Mouse (Mus musculus): ENCODE data around the gene Olfr263.

Gene Olfr263

DNA sequence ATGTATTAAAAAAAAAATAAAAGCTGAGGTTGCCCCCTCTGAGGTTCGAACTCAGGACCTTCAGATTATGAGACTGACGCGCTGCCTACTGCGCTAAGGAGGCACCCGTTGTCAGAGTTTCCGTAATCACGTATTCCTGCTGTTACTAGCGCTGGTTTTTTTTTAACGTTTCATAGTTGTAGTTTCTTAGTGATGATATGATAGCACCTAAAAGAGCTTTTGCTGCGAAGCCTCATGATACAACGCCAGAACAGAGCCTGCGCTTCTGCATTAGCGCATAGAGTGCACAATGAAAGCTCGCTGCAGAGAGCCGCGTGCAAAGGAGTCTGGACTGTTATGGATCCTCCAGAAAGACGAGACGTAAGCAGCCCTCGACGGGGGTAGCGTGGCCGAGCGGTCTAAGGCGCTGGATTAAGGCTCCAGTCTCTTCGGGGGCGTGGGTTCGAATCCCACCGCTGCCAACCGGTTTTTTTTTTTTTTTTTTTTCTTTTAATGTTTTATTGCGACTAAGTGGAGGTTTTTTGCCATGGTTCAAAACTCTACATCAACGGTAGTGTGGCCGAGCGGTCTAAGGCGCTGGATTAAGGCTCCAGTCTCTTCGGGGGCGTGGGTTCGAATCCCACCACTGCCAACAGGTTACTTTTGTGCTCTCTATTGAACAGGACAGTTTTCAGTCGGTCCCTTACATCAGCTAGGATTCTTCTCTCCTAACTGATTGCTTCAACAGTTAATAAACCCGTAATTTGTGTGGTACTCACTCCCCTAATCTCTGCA is 40.4 kb downstream of the Olfr263 start:
- in situ Hi-C loops (cut with MseI, MboI) = loop anchor here in 1 of 2 experiments (10.0 kb wide), 1 partner anchor 105 kb away; no protein-coding TSS in a partner anchor

DNA sequence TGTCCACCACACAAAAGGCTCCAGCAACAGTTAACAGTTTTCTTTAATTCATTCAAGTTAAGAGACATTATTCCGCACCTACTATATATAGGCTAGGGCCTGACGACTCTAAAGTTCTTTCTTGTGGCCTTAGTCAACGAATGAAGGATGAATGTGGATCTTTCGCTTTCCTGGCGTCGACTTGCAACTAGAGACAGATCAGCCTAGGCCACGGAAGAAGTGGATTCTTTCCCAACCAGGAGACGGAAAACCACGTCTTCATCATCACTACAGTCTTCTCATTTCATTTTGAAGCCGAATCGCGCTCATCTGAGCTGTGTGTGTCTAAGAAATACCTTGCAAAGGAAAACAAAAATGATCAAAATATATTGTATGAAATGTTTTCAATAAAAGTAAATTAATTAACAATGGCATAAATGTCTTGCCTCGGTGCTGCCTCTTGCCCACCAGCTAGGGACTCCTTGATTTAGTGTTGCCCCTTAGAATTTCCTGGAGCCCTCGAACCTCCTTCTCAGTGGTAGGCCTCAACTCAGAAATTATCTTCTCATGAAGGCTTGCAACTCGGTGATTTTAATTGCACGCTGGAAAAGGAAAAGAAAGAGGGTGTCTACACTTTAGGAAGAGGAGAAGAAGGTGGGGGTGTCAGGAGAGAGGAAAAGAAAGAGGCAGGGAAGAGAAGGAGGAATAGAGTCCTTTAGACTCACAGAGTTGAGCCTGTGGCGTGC is 41.2 kb downstream of the Olfr263 start:
- in situ Hi-C loops (cut with MseI, MboI) = loop anchor here in 1 of 2 experiments (10.0 kb wide), 1 partner anchor 104 kb away; no protein-coding TSS in a partner anchor

DNA sequence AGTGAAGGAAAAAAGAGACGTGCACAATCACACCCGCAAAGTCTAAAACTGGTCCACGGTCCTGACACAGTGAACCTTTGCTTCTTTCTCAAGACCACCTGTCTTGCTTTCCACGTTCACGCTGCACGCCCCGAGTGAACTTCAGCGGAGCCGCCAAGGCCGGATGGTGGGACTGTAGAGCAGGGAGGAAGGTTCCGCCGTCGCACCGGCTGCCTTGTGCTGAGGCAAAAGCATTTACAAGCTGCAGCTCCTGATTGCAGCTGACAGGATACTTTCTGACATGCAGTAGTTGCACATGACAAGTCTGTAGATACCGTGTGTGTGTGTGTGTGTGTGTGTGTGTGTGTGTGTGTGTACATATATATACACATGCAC is 41.7 kb downstream of the Olfr263 start:
- in situ Hi-C loops (cut with MseI, MboI) = loop anchor here in 1 of 2 experiments (10.0 kb wide), 1 partner anchor 104 kb away; no protein-coding TSS in a partner anchor

DNA sequence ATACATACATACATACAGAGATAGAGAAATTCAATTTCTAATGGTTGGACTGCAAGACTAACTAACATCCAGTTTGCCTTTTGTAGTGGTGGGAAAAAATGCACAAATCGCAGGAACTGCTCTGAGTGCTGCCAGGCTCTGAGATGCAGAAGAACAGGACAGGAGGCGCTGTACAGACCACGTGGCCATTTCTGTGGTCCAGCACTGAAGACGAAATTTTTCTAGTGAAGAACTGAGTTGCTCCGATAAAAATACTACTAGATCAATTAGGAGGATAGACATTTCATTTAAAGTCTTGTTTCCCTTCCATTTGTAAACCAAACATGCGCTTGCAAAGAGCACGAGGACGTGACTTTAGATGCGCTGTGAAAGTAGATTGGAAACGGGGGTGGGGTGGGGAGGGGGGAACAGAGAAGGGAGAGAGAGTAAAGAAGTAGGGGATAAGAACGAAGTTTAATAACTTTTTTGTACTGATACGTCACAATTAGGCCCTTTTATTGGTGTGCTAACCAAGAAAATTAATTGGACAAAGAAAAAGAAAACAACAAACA is 42.2 kb downstream of the Olfr263 start:
- in situ Hi-C loops (cut with MseI, MboI) = loop anchor here in 1 of 2 experiments (10.0 kb wide), 1 partner anchor 103 kb away; no protein-coding TSS in a partner anchor

DNA sequence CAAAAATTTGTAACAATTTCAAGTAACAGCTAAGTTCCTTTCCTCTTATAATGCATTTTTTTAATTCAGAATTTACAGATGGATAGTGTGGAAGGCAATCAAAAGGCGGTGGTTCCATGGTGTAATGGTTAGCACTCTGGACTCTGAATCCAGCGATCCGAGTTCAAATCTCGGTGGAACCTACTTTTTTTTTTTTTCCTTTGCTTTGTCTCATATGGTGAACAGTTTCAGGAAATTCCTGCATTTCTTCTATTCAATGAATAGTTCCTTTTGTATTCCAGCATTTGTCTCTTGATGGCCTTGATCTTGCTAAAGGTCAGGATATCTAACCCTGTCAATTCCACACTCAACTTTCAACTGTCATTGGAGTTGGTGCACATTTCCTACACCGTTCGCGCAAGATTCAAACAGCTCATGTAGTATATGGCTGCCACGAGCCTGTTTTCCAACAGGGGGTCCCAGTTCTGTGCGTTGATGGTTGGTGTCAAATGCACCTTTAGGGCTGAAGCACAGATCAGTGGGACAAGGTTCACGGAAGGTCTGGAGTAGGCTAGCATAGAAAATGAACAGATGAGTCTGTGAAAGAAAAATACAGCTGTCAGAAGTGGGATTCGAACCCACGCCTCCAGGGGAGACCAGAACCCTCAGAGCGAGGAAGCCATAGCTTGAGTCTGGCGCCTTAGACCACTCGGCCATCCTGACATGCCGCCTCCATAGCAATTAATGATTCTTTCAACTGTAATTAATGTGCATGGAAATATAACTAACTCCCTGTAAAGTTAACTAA is 43.0 kb downstream of the Olfr263 start:
- in situ Hi-C loops (cut with MseI, MboI) = loop anchor here in 1 of 2 experiments (10.0 kb wide), 1 partner anchor 102 kb away; no protein-coding TSS in a partner anchor

DNA sequence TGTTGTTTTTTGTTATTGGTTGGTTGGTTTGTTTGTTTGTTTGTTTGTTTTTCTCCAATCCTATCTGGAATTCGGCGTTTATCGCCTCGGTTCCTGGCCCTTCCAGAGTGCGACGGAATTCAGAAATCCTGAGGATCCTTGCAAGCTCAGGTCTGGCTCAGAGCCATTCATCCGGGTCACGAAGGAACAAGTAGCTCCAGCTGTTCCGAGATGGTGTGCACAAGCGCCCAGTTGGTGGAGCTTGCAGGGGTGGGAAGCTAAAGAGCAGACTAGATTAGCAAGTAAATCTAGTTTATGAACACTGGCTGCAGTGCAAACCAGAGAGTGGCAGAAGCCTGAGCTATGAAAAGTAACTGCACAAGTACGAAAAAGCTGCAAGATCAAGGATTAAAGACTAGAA is 43.6 kb downstream of the Olfr263 start:
- in situ Hi-C loops (cut with MseI, MboI) = loop anchor here in 1 of 2 experiments (10.0 kb wide), 1 partner anchor 102 kb away; no protein-coding TSS in a partner anchor

DNA sequence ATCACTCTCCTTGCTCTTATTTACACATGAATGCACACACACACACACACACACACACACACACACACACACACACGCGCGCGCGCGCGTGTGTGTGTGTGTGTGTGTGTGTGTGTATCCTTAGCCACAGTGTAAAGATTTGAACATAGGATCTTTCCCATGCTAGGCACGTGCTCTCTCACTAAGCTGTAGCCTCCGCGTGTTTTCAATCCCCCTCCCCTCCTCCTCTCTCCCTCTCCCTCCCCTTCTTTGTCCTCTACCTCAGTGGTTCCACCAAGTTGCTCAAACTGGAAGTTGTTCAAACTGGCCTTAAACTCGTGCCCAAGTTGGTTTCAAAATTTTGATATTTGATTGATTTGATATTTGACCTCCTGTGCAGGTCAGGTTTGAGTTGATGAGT is 47.3 kb downstream of the Olfr263 start:
- in situ Hi-C loops (cut with MseI, MboI) = loop anchor here in 1 of 2 experiments (10.0 kb wide), 1 partner anchor 98 kb away; no protein-coding TSS in a partner anchor

DNA sequence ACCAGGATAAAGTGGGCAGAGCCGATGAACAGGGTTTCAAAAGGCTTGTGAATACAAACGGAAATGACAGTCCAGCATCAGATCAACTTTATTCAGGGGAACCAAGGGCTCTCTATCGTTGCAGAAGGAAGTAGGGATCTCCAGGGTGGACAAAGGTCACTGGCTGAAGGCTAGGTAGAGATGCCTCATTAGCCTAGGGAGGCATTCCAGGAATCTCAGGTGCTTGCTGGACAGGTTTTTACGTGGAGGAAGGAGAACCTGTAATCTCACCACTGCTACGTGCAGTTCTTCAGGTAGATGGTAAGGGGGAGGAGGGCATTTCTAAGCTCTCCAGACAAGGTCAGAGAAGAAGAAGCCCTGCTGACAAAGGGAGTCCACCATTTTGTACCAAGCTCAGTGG is 48.2 kb downstream of the Olfr263 start:
- in situ Hi-C loops (cut with MseI, MboI) = loop anchor here in 1 of 2 experiments (10.0 kb wide), 1 partner anchor 97 kb away; no protein-coding TSS in a partner anchor

DNA sequence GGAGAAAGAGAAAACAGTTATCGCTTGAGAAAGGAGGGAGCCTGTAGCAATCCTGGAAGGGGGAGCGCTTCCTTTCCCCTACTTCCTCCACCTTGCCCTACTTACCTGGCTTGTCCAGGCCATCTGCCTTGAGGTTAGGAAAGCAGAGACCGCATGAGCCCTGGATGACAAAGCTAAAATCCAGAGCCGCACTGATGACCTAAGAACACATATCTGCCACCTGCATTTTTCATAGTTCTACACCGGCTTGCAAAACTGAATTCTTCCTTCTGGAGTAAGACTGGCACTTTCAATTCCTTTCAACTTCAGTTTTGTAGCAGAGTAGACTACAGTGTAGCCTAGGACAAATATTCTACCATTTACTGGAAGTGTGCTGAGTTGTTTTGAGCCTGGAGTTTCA is 48.9 kb downstream of the Olfr263 start:
- in situ Hi-C loops (cut with MseI, MboI) = loop anchor here in 1 of 2 experiments (10.0 kb wide), 1 partner anchor 96 kb away; no protein-coding TSS in a partner anchor

DNA sequence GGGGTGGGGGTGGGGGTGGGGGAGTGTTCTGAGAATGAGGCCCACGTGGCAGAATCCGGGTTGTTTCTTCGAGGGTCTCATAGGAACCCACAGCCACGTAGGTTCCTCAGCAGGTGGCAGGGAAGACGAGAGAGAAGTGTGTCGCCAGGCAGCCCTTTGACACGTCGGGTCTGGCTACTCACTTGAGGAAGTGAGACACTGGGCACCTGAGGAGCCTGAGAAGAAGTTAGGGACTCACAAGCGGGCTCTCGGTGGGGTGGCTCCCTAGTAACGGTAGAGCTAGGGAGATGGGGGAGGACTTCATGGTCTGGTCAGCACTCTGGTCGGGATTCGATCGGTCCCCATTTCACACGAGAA is 49.9 kb downstream of the Olfr263 start, which contains the start of gene Trim27:
Gene Trim27 (plus strand): TSS at position 79 of the 357 bp plus-strand sequence.
- in situ Hi-C loops (cut with MseI, MboI) = loop anchor here in 1 of 2 experiments (10.0 kb wide), 1 partner anchor 95 kb away; no protein-coding TSS in a partner anchor

DNA sequence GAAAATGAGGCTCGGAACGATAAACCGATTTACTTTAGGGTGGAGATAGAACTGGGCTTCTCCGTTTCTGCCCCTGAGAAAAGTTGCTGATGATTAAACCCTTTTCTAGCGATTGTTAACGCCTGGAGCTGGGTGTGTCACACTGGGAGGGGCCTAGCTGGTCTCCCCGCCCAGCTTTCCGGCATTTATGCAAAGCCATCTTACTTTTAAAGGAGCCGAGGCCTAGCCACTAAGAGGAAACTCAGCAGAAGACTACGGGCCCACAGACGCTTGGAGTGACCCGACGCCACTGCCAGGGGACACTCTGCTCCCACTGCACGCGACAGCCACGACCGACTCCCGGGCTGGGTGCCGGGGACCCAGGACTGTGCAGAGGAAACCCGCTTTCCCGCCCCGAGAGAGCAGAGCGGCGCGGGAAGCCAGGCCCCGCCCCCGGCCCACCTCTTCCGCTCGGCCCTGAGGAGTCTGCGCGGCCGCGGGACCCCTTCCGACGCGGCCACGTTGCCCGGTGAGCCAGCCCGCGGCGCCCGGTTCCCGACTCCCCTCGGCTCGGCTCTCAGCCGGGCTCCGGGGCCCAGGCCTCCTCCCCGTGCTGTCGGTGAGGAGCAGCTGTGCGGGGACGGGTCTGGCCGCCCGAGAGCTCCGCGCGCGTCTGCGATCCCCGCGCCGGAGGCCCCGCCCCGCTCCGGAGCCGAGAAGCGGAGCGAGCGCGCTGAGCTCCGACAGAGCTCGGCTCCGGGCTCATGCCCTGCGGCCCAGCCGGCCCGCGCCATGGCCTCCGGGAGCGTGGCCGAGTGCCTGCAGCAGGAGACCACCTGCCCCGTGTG is 50.5 kb downstream of the Olfr263 start:
- in situ Hi-C loops (cut with MseI, MboI) = loop anchor here in 1 of 2 experiments (10.0 kb wide), 1 partner anchor 95 kb away; no protein-coding TSS in a partner anchor

DNA sequence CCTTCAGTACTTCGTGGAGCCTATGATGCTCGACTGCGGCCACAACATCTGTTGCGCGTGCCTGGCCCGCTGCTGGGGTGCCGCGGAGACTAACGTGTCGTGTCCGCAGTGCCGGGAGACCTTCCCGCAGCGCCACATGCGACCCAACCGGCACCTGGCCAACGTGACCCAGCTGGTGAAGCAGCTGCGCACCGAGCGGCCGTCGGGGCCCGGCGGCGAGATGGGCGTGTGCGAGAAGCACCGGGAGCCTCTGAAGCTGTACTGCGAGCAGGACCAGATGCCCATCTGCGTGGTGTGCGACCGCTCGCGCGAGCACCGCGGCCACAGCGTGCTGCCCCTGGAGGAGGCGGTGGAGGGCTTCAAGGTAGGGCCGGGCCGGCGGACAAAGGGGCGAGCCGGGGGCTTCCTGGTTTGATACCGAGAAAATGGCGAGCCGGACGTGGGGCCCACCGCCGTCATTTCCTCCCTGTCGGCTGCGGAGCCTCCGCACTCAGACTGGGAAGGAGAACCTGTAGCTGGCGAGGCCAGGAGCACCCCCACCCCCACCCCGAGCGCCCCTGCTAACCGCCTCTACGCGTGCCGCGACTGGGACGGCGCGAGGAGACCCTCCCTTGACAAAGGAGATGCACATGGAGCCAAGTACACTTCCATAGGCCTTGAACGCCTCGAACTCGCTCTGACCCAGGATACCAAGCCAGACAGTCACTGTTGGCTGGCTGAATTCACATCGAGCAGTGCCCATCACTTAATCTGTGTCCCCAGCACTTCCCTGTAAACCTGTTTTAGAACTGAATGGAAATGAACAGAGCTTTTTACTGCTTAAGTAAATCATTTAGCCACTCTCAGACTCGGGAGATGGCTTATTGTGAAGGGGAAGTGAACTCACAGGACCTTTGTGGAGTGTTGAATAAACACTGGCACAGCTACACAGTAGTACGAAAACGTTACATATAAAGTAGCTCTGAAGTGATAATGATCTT is 51.4 kb downstream of the Olfr263 start:
- in situ Hi-C loops (cut with MseI, MboI) = no loop called here

DNA sequence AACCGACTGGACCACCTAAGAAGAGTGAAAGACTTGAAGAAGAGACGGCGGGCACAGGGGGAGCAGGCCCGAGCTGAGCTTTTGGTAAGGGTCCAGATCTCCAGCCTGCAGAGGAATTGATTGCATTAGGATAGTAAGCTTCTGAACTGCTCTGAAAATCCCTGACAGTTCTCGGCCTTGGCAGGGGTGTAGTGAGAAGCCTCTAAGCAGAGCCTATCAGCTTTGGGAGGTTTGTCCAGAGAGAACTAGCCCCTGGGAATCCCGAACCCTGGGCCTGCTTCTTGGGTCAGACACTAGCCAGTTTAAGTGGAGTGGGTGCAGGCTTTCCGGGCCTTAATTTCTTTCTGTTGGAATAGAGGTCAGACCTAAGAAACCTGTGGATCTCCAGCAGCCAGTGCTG is 52.6 kb downstream of the Olfr263 start:
- in situ Hi-C loops (cut with MseI, MboI) = no loop called here

DNA sequence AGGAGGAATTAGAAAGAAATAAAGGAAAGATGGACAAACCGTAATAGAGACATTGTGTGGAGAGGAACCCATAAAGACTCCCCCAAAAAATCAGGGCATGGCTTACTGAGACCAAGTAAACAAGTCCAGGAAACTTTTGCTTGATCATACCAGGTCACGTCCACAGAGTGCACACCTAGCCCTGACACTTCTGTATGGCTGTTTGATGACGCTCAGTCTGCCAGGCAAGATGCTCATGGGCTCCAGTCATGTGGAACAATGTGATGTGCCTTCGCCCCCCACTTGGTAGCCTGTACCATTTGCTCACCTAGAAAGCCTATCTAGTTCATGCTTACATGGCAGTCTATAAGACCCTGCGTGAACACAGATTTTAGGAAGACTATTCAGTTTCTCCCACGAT is 53.6 kb downstream of the Olfr263 start:
- in situ Hi-C loops (cut with MseI, MboI) = no loop called here

DNA sequence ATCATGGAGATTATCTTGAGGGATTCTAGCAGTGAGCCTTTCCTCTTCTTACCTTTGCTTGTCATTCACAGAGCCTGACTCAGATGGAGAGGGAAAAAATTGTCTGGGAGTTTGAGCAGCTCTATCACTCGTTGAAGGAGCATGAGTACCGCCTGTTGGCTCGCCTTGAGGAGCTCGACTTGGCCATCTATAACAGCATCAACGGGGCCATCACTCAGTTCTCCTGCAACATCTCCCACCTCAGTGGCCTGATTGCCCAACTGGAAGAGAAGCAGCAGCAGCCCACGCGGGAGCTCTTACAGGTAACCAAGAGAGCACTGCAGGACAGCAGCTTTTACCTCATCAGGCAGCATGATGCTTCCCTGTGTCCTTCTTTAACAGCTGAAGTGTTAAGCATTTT is 54.2 kb downstream of the Olfr263 start:
- in situ Hi-C loops (cut with MseI, MboI) = no loop called here

DNA sequence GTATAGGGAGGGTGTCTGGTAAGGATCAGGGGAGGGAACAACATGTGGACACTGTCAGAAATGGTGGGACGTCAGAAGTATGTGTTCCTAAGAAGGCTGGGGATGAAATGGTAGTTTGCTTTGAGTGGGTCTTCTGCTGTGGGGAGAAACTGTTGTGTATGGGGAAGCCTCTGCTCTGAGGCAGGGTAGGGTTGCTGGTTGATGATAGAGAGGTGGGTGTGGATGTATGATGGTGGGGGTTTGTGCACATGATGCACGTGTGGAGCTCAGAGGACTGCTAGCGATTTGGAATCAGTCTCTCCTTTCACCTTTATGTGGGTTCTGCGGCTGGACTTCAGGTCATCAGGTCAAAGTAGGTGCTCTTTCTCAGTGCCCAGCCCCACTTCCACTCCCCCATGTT is 56.1 kb downstream of the Olfr263 start:
- in situ Hi-C loops (cut with MseI, MboI) = no loop called here
